Mouse (Mus musculus) limb, embryonic 15.5 days (tissue): ENCODE data around the gene Dnajc11. TPM values are rescaled to one million over a fixed set of nuclear protein-coding genes. Genes with fewer than 3 reads are reported as not detected.

Experiments used
- ATAC-seq: fragments of 200-750 bp; cut with Nextera tagmentation; 2 replicates; pipeline ENCODE4 v1.8.0; 2017; ENCODE audit warnings: low read depth, moderate TSS enrichment; ENCODE audit not compliant: insufficient number of reproducible peaks, low FRiP score, low TSS enrichment
- H3K27ac ChIP-seq: fragments of 300-500 bp; sonication (generic); 2 replicates; pipeline ENCODE4 v1.5.1; 2015; ENCODE audit warnings: moderate library complexity, mild to moderate bottlenecking, inconsistent platforms
- H3K27me3 ChIP-seq: fragments of 300-500 bp; sonication (generic); 2 replicates; pipeline ENCODE4 v1.6.1; 2015; ENCODE audit warnings: inconsistent platforms
- H3K36me3 ChIP-seq: fragments of 300-500 bp; sonication (generic); 2 replicates; pipeline ENCODE4 v1.6.1; 2015; ENCODE audit warnings: inconsistent platforms
- H3K4me1 ChIP-seq: fragments of 300-500 bp; sonication (generic); 2 replicates; pipeline ENCODE4 v1.6.1; 2015; ENCODE audit warnings: inconsistent platforms
- H3K4me2 ChIP-seq: fragments of 300-500 bp; sonication (generic); 2 replicates; pipeline ENCODE4 v1.6.1; 2015; ENCODE audit warnings: mild to moderate bottlenecking, inconsistent platforms
- H3K4me3 ChIP-seq: fragments of 300-500 bp; sonication (generic); 2 replicates; pipeline ENCODE4 v1.5.1; 2015; ENCODE audit warnings: mild to moderate bottlenecking, inconsistent platforms
- H3K9ac ChIP-seq: fragments of 300-500 bp; sonication (generic); 2 replicates; pipeline ENCODE4 v1.6.1; 2015; ENCODE audit warnings: inconsistent platforms
- H3K9me3 ChIP-seq: fragments of 300-500 bp; sonication (generic); 2 replicates; pipeline ENCODE4 v1.6.1; 2016; ENCODE audit warnings: inconsistent platforms
- WGBS: fragments of 180-500 bp; shearing (Covaris S2); methylation state at CpG from one replicate; pipeline ENCODE4 v1.1.7; 2015; 5-methylcytosine and 5-hydroxymethylcytosine counted together
- polyA plus RNA-seq: library from polyadenylated mRNA; unstranded; fragments of >200 nt; fragmentation: Nextera tagmentation; extraction: Ambion mirVana; gene quantifications from 2 replicates; pipeline ENCODE4 v1.2.1, GENCODE M21; 2015

Dnajc11 gene
- polyA plus RNA-seq, 1 experiment from 2014 or later = 58.3 TPM

DNA sequence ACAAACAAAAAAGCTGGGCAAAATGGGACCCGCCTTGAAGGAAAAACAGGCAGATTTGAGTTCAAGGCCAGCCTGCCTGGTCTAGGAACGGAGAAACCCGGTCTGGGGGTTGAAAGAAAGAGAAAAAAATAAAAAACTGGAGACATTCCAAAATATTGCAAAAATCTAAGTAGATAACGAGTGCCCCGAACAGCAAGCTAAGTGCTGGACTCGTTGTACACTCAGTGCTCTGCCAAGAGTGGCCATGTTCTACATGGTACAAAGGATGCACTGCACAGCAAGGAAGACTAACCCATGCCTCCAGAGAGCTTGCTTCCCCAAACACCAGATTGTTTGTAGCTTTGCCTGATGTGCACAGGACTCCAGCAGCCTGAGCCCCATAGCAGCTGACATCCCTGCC, 59.5 kb downstream of the Dnajc11 start:
- H3K27ac ChIP-seq = no peak overlapping the region
- H3K4me3 ChIP-seq = no peak overlapping the region
- H3K9ac ChIP-seq = no peak overlapping the region
- H3K36me3 ChIP-seq = peaks cover 30% of the 10 kb centered on the region
- H3K27me3 ChIP-seq = no peaks in the 10 kb centered on the region
- H3K9me3 ChIP-seq = no peaks in the 10 kb centered on the region
- peaks cover 39% of the 10 kb centered on the region for H3K4me1 ChIP-seq
- 71% methylated on average over 6 of the region's 6 CpGs for WGBS
- no peak for ATAC-seq
- no peak overlapping the region for H3K4me2 ChIP-seq

DNA sequence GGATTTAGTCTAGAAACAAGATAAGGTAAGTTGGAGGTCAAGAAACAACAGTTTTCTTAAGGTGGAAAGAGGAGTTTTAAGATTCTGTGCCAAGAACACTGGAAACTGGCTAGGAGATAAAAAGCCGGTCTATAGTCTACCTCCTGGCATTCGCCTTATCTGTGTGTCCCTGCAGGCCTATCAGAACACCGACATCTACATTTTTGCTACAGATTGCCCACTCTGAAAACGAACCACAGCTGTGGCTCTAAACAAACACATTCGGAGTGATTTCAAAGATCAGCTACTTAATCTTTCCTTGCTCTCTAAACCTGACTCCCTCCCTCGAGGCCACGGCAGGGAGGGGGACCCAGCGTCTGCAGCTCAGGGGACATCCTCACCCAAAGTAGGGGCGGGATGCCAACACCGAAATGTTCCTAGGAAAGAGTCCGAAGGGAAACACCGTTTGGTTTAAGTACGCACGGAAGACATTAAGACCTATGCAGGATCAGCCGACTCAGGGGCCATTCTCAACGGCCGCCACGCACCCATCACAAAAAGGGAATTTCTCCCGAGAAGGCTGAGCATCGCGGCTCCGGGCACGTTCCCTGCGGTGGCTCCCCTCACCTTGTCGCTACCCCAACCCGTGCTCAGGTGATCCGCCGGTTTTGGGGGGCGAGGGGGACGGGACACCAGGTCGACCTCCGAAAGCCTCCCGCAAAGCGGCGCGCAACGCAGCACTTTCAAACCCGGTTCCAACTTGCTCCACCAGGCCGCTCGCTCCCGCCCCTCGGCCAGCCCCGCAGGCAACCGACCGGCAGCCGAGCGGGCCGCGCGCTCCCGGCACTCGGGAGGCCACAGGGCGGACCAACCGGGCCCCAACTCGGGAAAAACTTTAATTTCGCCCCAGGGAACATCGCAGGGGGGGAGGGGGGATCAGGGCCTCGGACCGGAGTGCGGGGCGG, 61.0 kb downstream of the Dnajc11 start:
- H3K4me3 ChIP-seq = peak overlapping the region; percentile 100
- WGBS = 1% methylated on average over 54 of the region's 61 CpGs
- no peaks in the 10 kb centered on the region for H3K27me3 ChIP-seq
- H3K9ac ChIP-seq = peak overlapping the region; percentile 94
- peak overlapping the region; percentile 63 for H3K4me2 ChIP-seq
- peaks cover 30% of the 10 kb centered on the region for H3K36me3 ChIP-seq
- ATAC-seq = no peak
- H3K4me1 ChIP-seq = peaks cover 30% of the 10 kb centered on the region
- H3K27ac ChIP-seq = peak overlapping the region; percentile 93
- H3K9me3 ChIP-seq = no peaks in the 10 kb centered on the region

DNA sequence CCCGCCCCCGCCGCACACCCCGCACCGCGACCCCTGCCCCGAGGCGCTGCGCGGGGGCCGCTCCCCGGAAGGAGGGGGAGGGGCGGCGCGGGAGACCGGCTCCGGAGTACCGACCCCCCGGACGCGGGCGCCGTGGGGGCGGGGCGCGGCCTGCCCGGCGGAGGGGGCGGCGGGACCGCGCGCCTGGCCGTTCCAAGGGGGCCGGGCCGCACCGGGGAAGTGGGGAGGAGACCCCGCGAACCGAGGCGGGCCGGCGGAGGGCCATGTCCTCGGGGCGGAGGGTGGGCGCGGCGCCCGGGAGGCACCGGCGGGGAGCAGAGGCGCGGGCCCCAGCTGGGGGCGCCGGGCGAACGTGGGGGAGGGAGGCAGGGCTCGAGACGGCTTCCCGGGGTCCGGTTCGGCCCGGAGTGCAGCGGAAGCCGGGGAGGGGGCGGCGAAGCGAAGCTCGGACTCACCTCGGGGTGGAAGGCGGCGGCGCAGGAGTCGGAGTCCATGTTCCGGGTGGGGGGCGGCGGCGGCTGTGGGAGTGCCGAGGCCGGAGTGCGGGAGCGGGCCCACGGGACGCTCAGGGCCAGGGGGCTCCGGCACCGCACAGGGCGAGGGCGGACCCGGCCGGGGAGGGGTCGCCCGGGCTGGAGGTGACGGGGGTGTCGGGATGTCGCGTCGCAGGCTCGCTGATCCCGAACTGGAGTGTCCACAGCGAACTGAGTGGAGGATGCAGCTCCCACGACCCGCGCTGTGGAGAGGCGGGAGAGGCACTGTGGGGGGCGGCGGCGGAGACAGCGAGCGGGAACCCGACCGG, 62.1 kb downstream of the Dnajc11 start:
- Histone ChIP-seq H3K27ac (peak overlapping the region; percentile 93), H3K36me3 (peaks cover 27% of the 10 kb centered on the region), H3K4me2 (peak overlapping the region; percentile 63), H3K4me1 (peaks cover 29% of the 10 kb centered on the region), H3K4me3 (peak overlapping the region; percentile 100), H3K9ac (peak overlapping the region; percentile 94), H3K9me3 (no peaks in the 10 kb centered on the region), H3K27me3 (no peaks in the 10 kb centered on the region)
- under 1% methylated on average over 89 of the region's 111 CpGs for WGBS
- no peak; the same call in 1 of the 2 replicates for ATAC-seq

DNA sequence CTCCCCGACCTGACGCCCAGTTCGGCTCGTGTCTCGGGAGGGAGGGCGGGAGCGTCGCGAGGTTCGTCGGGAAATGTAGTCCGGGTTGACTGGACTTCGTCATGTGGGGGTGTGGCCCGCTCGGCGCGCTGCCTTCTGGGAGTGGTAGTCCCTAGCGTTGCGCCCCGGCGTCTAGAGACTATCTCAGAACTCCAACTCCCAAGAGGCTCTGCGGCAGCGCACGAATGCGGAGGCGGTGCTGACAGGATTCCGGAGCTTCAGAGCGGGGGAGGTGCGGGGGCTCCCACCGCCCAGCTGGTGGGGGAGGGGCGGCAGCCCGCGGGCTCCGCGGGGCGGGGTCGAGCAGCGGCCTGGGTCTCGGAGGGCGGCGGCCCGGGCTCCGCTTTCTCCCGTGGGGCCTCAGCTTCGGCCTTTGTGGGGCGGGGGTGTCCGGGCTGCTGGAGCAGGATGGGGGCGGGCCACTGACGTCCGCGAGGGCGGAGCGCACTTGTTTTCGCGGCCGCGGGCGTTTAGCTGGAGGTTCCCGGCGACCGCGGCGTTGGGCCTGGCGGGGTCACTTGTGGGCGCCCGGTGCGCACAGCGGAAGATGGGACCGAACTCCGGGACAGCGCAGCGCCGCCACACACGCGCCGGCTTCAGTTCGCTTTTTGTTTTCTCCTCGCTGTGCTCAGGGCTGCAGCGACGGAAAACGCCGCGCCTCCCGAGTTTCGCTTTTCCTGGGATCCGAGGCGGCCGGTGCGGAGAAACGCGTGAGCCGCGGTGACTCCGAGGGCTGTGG, 62.9 kb downstream of the Dnajc11 start, which contains the start of gene Phf13:
Gene Phf13 (minus strand): TSS at position 86 of the 778 bp plus-strand sequence.
- Histone ChIP-seq H3K27ac (peak within 1 kb of the TSS; percentile 93), H3K36me3 (peaks cover 19% of the 10 kb centered on the region), H3K9ac (peak within 1 kb of the TSS; percentile 94), H3K4me1 (peaks cover 29% of the 10 kb centered on the region), H3K4me2 (peak within 1 kb of the TSS; percentile 63), H3K9me3 (no peaks in the 10 kb centered on the region), H3K4me3 (peak within 1 kb of the TSS; percentile 100), H3K27me3 (no peaks in the 10 kb centered on the region)
- WGBS = under 1% methylated on average over 94 of the region's 94 CpGs
- peak; percentile 95 for ATAC-seq

DNA sequence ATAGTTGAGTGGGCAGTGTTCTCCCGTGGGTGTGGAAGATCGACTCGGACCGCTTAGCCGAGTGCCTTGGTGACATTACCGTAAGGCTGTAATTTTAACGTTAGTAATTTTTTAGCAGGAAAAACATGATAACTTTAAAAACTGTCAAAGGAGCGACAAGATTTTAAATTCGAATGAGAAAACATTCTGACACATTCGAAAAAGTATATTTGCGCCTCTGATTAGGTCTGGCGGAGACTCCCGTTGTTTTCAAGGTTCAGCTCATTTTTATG, 63.4 kb downstream of the Dnajc11 start:
- Histone ChIP-seq H3K4me2 (peak overlapping the region; percentile 50), H3K27me3 (no peaks in the 10 kb centered on the region), H3K36me3 (peaks cover 13% of the 10 kb centered on the region), H3K27ac (peak overlapping the region; percentile 93), H3K4me3 (peak overlapping the region; percentile 100), H3K9me3 (no peaks in the 10 kb centered on the region), H3K9ac (peak overlapping the region; percentile 72), H3K4me1 (peaks cover 29% of the 10 kb centered on the region)
- 3% methylated on average over 13 of the region's 13 CpGs for WGBS
- no peak for ATAC-seq

DNA sequence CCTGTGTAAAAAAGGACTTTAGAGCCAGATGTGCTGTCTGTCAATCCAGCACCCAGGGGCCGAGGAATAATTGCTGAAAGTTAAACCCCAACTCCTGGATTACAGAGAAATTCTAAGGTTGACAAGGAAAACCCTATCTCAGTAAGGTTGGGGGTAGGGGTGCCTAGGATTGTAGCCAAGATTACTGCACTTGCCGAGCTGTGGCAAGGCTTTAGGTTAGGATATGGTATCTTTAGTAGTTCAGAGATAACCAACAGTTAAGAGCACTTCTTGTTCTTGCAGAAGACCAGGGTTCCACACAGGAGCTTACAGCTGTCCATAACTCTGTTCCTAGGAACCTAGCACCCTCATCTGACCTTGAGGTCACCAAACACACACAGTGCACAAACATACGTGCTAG, 64.2 kb downstream of the Dnajc11 start:
- no peak for ATAC-seq
- H3K4me3 ChIP-seq = peak overlapping the region; percentile 100
- no peaks in the 10 kb centered on the region for H3K9me3 ChIP-seq
- no peak overlapping the region for H3K27ac ChIP-seq
- peaks cover 29% of the 10 kb centered on the region for H3K4me1 ChIP-seq
- no peaks in the 10 kb centered on the region for H3K27me3 ChIP-seq
- H3K9ac ChIP-seq = no peak overlapping the region
- 59% methylated on average over 3 of the region's 3 CpGs for WGBS
- H3K4me2 ChIP-seq = peak overlapping the region; percentile 50; the same call in 1 of the 2 replicates
- 0 out of 2 replicates have a peak, but pooled peaks cover 5% of the 10 kb centered on the region for H3K36me3 ChIP-seq

DNA sequence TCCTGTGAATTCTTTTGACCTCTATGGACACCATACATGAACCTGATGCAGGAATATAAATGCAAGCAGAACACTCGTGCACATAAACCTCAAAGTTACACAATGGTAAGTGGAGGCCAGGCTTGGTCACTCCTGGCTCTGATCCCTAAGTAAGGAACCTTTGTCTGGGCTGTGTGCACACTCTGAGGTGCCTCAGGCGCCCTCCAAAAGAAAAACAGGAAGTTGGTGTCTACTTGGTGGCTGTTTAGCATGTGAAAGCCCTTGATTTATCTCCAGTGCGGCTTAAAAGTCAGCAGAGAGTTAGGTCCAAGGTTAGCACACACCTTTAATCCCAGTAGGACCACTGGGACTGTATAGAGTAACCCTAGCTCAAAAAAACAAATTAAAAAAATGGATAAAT, 66.0 kb downstream of the Dnajc11 start:
- WGBS = 58% methylated on average over 3 of the region's 3 CpGs
- H3K4me2 ChIP-seq = no peak overlapping the region
- H3K4me3 ChIP-seq = no peak overlapping the region
- ATAC-seq = no peak
- no peaks in the 10 kb centered on the region for H3K36me3 ChIP-seq
- no peaks in the 10 kb centered on the region for H3K9me3 ChIP-seq
- H3K9ac ChIP-seq = no peak overlapping the region
- H3K4me1 ChIP-seq = peaks cover 16% of the 10 kb centered on the region
- H3K27ac ChIP-seq = no peak overlapping the region
- no peaks in the 10 kb centered on the region for H3K27me3 ChIP-seq

DNA sequence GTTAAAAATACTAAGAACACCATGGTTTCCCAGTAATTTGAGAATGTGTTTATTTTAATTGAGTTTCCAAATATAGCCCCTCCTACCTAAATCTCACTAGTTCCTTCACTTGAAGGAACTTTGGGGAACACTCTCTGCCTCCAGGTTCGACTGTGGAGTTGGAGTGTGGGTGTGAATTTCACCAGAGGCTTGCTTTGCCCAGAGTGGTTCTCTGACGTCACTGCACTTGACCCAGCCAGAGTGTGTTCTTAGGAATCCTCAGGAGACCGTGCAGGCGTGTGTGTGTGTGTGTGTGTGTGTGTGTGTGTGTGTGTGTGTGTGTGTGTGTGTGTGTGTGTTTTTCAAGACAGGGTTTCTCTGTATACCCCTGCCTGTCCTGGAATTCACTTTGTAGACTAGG, 67.4 kb downstream of the Dnajc11 start:
- Histone ChIP-seq H3K27me3 (no peaks in the 10 kb centered on the region), H3K36me3 (no peaks in the 10 kb centered on the region), H3K4me1 (peaks cover 14% of the 10 kb centered on the region), H3K4me2 (no peak overlapping the region), H3K9me3 (no peaks in the 10 kb centered on the region), H3K4me3 (no peak overlapping the region), H3K27ac (no peak overlapping the region), H3K9ac (no peak overlapping the region)
- WGBS = 32% methylated on average over 4 of the region's 4 CpGs
- ATAC-seq = no peak

DNA sequence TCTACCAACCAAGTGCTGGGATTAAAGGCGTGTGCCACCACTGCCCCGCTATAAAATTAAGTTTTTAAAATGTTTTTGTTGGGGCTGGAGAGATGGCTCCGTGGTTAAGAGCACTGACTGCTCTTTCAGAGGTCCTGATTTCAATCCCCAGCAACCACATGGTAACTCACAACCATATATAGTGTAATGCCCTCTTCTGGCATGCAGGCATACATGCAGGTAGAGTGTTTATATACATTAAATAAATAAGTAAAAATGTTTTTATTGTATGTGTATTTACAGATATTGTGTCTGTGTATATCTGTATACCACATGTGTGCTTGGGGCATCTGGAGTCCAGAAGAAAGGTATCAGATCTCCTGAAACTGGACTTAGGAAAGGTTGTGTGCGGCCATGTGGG, 67.8 kb downstream of the Dnajc11 start:
- no peaks in the 10 kb centered on the region for H3K36me3 ChIP-seq
- no peak overlapping the region for H3K27ac ChIP-seq
- 59% methylated on average over 4 of the region's 4 CpGs for WGBS
- H3K9me3 ChIP-seq = no peaks in the 10 kb centered on the region
- peaks cover 14% of the 10 kb centered on the region for H3K4me1 ChIP-seq
- no peaks in the 10 kb centered on the region for H3K27me3 ChIP-seq
- H3K4me3 ChIP-seq = no peak overlapping the region
- H3K4me2 ChIP-seq = no peak overlapping the region
- no peak for ATAC-seq
- no peak overlapping the region for H3K9ac ChIP-seq

DNA sequence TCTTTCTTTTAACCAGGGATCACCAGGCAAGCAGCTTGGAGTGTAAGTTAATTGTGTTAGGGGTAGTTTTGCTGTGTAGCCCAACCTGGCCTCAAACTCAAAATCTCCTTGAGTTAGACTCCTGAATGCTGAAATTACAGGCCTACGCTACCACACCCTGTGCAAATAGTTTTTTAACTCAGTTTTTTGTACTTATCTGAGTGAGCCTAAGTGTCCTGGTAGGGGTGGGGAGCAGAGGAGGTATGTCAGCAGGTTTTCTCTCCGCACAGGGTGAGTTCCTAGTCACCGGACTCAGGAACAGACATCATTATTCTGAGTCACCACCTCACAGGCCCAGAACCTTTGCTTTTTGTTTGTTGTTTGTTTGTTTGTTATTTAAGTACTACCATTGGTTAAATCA, 68.6 kb downstream of the Dnajc11 start:
- H3K4me2 ChIP-seq = no peak overlapping the region
- no peaks in the 10 kb centered on the region for H3K9me3 ChIP-seq
- no peak overlapping the region for H3K4me3 ChIP-seq
- no peak overlapping the region for H3K9ac ChIP-seq
- H3K27me3 ChIP-seq = no peaks in the 10 kb centered on the region
- ATAC-seq = no peak
- H3K36me3 ChIP-seq = no peaks in the 10 kb centered on the region
- 88% methylated on average over 3 of the region's 3 CpGs for WGBS
- peaks cover 14% of the 10 kb centered on the region for H3K4me1 ChIP-seq
- H3K27ac ChIP-seq = no peak overlapping the region

DNA sequence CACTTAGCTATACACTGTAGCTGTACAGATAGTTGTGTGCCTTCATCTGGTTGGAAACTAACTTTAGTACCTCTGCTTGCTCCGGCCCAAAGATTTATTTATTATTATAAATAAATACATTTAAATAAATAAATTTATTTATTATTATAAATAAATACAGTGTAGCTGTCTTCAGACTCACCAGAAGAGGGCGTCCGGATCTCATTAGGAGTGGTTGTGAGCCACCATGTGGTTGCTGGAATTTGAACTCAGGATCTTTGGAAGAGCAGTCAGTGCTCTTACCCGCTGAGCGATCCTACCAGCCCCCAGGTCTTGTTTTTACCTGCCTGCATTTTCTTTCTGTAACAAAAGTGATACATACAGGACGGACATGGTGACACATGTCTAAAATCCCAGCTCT, 72.6 kb downstream of the Dnajc11 start:
- Histone ChIP-seq H3K4me2 (no peak overlapping the region), H3K9ac (no peak overlapping the region), H3K36me3 (no peaks in the 10 kb centered on the region), H3K27ac (no peak overlapping the region), H3K4me1 (peaks cover 33% of the 10 kb centered on the region), H3K9me3 (no peaks in the 10 kb centered on the region), H3K27me3 (no peaks in the 10 kb centered on the region), H3K4me3 (no peak overlapping the region)
- no peak for ATAC-seq
- WGBS = 73% methylated on average over 6 of the region's 6 CpGs
